Mouse (Mus musculus): Measurements from ENCODE around the gene Zranb2.
A peak's percentile ranks its signal among the peaks of the same experiment; 100 is the strongest.

DNA sequence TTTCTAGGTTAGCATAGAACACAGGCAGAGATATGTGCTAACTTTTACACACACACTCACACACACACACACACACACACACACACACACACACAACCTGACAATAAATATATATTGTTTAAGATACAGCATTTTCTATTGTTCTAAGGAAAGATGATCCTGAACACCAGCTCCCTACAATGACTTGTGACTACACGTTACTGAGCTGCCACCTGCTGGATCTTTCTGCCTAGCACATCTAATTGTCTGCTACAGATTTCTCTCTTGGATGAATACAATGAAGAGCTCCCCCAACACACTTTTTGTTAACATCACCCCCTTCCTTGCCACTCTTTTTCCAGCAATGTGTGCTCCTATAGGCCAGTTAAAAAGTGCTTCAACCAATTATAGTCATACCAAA is 13.5 kb upstream of the Zranb2 start:
- TF ChIP-seq CTCF (IDR thresholded peaks at IDR 0.05; ENCODE audit: low read depth, low read length): peak; percentile 59
- TF ChIP-seq POLR2A (IDR thresholded peaks at IDR 0.05; ENCODE audit: extremely low read depth, insufficient read depth, low read length): no peak
